Mouse (Mus musculus): ENCODE results near the gene Nrm. TPM values are rescaled to one million over a fixed set of nuclear protein-coding genes. Genes with fewer than 3 reads are reported as not detected.

The Nrm gene
- polyA plus RNA-seq, 1 experiment, result 201 TPM

DNA sequence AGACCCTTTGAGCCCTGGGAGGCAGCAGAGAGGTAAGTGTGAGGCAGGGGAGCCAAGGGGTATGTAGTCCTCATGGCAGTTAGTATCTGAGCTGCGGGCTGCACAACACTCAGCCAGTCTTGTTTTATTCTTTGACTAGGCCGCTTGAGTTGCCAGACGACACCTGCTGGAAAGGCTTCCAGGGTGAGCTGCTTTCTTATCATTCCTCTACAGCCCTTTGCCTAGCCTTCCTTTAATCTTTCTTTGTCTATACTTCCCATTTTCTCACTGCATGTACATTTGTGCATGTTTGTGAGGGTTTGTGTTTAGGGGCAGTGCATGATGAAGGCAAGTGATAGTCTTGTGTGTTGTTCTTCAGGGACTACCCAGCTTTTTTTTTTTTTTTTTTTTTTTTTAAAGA is 10.1 kb upstream of the Nrm start:
- Histone ChIP-seq H3K27me3 (ENCODE audit: control insufficient read depth, insufficient read depth, low read length) (no peaks in the 10 kb centered on the region), H3K36me3 (ENCODE audit: control insufficient read depth, insufficient read depth, low read length) (peaks cover 20% of the 10 kb centered on the region), H3K4me1 (ENCODE audit: control insufficient read depth, insufficient read depth, low read length) (no peaks in the 10 kb centered on the region), H3K4me3 (ENCODE audit: control insufficient read depth, low read depth, low read length) (no peak overlapping the region), H3K27ac (ENCODE audit: control insufficient read depth, insufficient read depth, low read depth, low read length) (no peak overlapping the region)
- no peak for TF ChIP-seq CTCF (IDR thresholded peaks at IDR 0.05; ENCODE audit: control insufficient read depth, insufficient read depth, insufficient replicate concordance, low read depth, low read length)

DNA sequence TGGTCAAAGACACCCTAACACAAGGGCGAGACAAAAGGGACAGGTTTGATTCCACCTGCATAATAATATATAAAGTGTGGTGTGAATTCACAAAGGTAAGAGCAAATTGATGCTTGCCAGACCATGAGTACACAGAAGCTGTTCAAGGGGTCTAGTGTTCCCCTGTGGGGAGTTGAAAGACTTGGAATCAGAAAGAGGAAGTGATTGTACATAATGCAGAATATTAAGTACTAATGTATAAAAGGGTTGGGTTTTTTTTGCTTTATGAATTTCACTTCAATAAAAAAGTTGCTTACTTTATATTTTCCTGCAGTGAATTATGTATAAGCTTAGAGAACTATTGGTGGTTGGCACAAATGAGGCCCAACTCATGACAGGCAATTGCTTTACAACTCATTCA is 1.7 kb upstream of the Nrm start:
- no peaks in the 10 kb centered on the region for H3K27me3 ChIP-seq (ENCODE audit: control insufficient read depth, insufficient read depth, low read length)
- no peak overlapping the region for H3K27ac ChIP-seq (ENCODE audit: control insufficient read depth, insufficient read depth, low read depth, low read length)
- H3K4me1 ChIP-seq (ENCODE audit: control insufficient read depth, insufficient read depth, low read length), result peaks cover 12% of the 10 kb centered on the region
- peaks cover 3% of the 10 kb centered on the region for H3K36me3 ChIP-seq (ENCODE audit: control insufficient read depth, insufficient read depth, low read length)
- TF ChIP-seq POLR2A (IDR thresholded peaks at IDR 0.05; ENCODE audit: control insufficient read depth, low read depth, low read length) (no peak), CTCF (IDR thresholded peaks at IDR 0.05; ENCODE audit: control insufficient read depth, insufficient read depth, insufficient replicate concordance, low read depth, low read length) (no peak)
- no peak overlapping the region; the same call in 1 of the 2 replicates for H3K4me3 ChIP-seq (ENCODE audit: control insufficient read depth, low read depth, low read length)

DNA sequence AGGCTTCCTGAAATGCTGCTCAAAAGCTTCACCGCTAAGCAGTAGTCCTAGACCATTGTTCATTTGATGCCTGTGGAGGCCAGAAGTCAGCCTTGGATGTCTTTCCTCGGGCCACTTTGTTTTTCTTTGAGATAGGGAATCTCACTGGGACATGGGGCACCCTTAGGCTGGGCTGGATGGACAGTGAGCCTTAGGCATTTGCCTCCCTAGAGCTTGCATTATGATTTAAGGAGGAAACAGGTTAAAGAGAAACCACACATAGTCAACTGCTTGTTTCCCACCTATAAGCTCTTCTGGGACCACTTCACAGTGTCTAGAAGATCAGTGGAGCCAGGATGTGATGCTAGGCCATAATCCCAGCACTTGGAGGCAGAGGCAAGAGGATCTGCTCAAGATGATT is 1.3 kb upstream of the Nrm start:
- H3K4me1 ChIP-seq (ENCODE audit: control insufficient read depth, insufficient read depth, low read length), result peaks cover 15% of the 10 kb centered on the region
- H3K36me3 ChIP-seq (ENCODE audit: control insufficient read depth, insufficient read depth, low read length), result peaks cover 3% of the 10 kb centered on the region
- no peak for TF ChIP-seq CTCF (IDR thresholded peaks at IDR 0.05; ENCODE audit: control insufficient read depth, insufficient read depth, insufficient replicate concordance, low read depth, low read length)
- TF ChIP-seq POLR2A (IDR thresholded peaks at IDR 0.05; ENCODE audit: control insufficient read depth, low read depth, low read length), result no peak
- peak overlapping the region; percentile 59 for H3K4me3 ChIP-seq (ENCODE audit: control insufficient read depth, low read depth, low read length)
- no peak overlapping the region for H3K27ac ChIP-seq (ENCODE audit: control insufficient read depth, insufficient read depth, low read depth, low read length)
- H3K27me3 ChIP-seq (ENCODE audit: control insufficient read depth, insufficient read depth, low read length), result no peaks in the 10 kb centered on the region

DNA sequence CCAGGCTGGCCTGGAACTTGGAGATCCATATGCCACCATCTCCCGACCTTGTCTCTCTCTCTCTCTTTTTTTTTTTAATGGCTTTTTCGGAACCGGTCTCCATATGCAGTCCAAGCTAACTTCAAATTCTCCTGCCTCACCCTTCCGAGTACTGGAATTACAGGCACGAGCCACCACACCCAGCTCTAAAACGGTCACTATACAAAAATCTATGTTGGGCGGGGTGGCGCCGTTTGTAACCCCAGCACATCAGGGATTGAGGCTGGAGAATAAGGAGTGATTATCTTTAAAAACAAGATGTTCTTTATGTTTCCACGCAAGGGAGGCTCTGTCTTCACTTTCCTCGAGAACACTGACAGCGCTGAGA is 304 bp upstream of the Nrm start:
- Histone ChIP-seq H3K27me3 (ENCODE audit: control insufficient read depth, insufficient read depth, low read length) (peaks cover under 1% of the 10 kb centered on the region), H3K36me3 (ENCODE audit: control insufficient read depth, insufficient read depth, low read length) (peaks cover 2% of the 10 kb centered on the region), H3K4me1 (ENCODE audit: control insufficient read depth, insufficient read depth, low read length) (peaks cover 20% of the 10 kb centered on the region)

DNA sequence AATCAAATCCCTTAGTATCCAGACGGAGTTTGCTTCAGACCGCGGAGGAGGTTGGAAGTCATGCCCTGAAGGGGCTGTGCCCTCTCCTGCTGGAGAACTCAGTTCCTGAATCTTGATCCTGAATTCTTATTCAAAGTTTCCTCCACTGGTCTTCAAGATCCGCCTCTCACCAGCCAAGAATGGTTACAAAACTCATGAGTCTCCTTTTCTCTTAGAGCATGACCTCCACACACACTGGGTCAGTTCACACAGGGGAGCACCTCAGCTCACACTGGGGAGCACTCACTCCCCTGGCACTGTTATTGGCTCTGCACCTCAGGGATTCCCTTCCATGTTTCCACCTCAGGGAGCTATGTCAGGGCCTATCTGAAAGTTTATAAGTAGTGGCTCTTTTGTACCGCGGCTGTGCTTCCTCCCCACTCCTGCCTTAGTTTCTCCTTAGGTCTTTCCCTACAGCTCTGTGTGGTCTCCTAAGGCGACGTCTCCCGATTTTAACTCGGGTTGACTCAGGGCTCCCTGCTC is 3.8 kb downstream of the Nrm start:
- peak overlapping the region; percentile 30; the same call in 1 of the 2 replicates for H3K27ac ChIP-seq (ENCODE audit: control insufficient read depth, insufficient read depth, low read depth, low read length)
- no peaks in the 10 kb centered on the region for H3K36me3 ChIP-seq (ENCODE audit: control insufficient read depth, insufficient read depth, low read length)
- H3K4me1 ChIP-seq (ENCODE audit: control insufficient read depth, insufficient read depth, low read length), result peaks cover 44% of the 10 kb centered on the region
- no peak for TF ChIP-seq CTCF (IDR thresholded peaks at IDR 0.05; ENCODE audit: control insufficient read depth, insufficient read depth, insufficient replicate concordance, low read depth, low read length)
- no peak for TF ChIP-seq POLR2A (IDR thresholded peaks at IDR 0.05; ENCODE audit: control insufficient read depth, low read depth, low read length)
- peaks cover 9% of the 10 kb centered on the region for H3K27me3 ChIP-seq (ENCODE audit: control insufficient read depth, insufficient read depth, low read length)
- peak overlapping the region; percentile 92 for H3K4me3 ChIP-seq (ENCODE audit: control insufficient read depth, low read depth, low read length)

More for the DNA sequence above, 304 bp upstream of the Nrm start:
- Histone ChIP-seq H3K4me3 (ENCODE audit: control insufficient read depth, low read depth, low read length) (peak overlapping the region; percentile 89), H3K27ac (ENCODE audit: control insufficient read depth, insufficient read depth, low read depth, low read length) (peak overlapping the region; percentile 84)
- TF ChIP-seq CTCF (IDR thresholded peaks at IDR 0.05; ENCODE audit: control insufficient read depth, insufficient read depth, insufficient replicate concordance, low read depth, low read length) (no peak), POLR2A (IDR thresholded peaks at IDR 0.05; ENCODE audit: control insufficient read depth, low read depth, low read length) (no peak)

DNA sequence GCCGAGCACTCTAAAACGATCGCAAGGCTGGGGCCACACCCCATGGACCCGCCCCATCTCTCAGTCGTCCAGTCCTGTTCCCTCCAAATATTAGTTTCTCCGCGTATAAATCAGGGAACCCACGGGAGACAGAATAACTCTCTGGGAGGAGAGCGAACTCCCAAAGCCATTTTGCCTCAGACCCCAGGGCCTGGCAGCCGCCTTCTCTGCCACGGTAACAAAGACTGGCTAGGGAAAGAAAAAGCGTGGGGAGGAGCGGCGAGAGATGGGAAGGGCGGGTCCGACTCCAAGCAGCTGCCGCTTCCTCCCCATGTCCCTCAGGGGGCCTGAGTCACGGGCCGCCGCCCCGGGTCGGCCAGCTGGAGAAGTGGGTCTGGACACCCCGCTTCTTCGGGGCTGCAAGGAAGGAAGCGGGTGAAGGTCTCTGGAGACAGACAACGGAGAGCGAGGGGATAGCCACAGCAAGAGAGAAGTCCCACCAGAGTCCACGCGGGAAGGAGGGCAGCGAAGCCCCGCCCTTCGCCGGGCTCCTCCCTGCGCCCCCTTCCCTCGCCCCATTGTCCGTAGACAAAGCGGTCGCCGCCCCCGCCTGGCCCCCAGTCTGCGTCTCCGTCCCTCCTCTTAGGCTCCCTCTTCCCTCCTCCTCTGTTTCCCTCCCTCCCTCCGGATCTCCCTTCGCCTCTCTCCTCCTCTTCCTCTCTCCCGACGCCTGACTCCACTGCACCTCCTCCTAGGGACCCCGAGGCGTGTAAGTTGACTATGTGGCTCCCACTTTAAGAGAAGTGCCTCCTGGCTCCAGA is 4.6 kb downstream of the Nrm start, which contains the start of gene Ppp1r18:
TSS of gene Ppp1r18 (plus strand) at position 113 of the 800 bp plus-strand sequence.
- H3K27me3 ChIP-seq (ENCODE audit: control insufficient read depth, insufficient read depth, low read length), result peaks cover 9% of the 10 kb centered on the region
- peak within 1 kb of the TSS; percentile 92 for H3K4me3 ChIP-seq (ENCODE audit: control insufficient read depth, low read depth, low read length)
- H3K36me3 ChIP-seq (ENCODE audit: control insufficient read depth, insufficient read depth, low read length), result no peaks in the 10 kb centered on the region
- no peak for TF ChIP-seq CTCF (IDR thresholded peaks at IDR 0.05; ENCODE audit: control insufficient read depth, insufficient read depth, insufficient replicate concordance, low read depth, low read length)
- peak; percentile 35; the same call in 1 of the 2 replicates for TF ChIP-seq POLR2A (IDR thresholded peaks at IDR 0.05; ENCODE audit: control insufficient read depth, low read depth, low read length)
- H3K4me1 ChIP-seq (ENCODE audit: control insufficient read depth, insufficient read depth, low read length), result peaks cover 43% of the 10 kb centered on the region
- peak within 1 kb of the TSS; percentile 91 for H3K27ac ChIP-seq (ENCODE audit: control insufficient read depth, insufficient read depth, low read depth, low read length)

DNA sequence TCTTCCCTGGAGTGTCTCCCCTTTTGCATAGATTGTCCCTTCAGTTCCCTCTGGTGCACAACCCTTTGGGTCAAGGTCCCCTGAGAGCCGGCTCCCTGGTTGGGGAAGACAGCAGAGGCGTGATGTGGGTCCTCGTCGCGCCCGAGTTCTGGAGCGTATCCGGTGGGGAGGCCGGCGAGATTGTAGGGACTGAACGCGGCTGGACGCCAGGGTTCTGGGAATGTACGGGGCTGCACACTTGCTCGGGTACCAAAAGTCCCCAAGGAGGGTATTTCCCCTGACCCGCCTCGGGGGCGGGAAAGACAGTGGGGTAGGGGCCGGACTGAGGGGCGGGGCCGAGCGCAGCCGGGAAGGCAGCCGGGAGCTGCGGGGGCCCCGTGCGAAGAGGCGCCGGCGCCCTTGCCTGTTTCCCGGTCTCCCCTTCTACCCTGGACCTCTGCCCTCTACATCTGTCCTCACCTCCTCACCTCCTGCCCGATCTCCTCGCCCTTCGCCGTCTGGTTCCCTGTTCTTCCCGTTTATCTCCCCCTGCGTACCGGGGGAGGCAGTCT is 5.2 kb downstream of the Nrm start:
- TF ChIP-seq POLR2A (IDR thresholded peaks at IDR 0.05; ENCODE audit: control insufficient read depth, low read depth, low read length) (no peak), CTCF (IDR thresholded peaks at IDR 0.05; ENCODE audit: control insufficient read depth, insufficient read depth, insufficient replicate concordance, low read depth, low read length) (no peak)
- H3K27me3 ChIP-seq (ENCODE audit: control insufficient read depth, insufficient read depth, low read length), result peaks cover 9% of the 10 kb centered on the region
- peaks cover 39% of the 10 kb centered on the region for H3K4me1 ChIP-seq (ENCODE audit: control insufficient read depth, insufficient read depth, low read length)
- no peaks in the 10 kb centered on the region for H3K36me3 ChIP-seq (ENCODE audit: control insufficient read depth, insufficient read depth, low read length)
- H3K4me3 ChIP-seq (ENCODE audit: control insufficient read depth, low read depth, low read length), result peak overlapping the region; percentile 92
- peak overlapping the region; percentile 91 for H3K27ac ChIP-seq (ENCODE audit: control insufficient read depth, insufficient read depth, low read depth, low read length)

Measured in testis, adult 2 months (tissue).